Mouse (Mus musculus) midbrain, postnatal 0 days (tissue): Measurements from ENCODE around the gene Samsn1. TPM values are rescaled to one million over a fixed set of nuclear protein-coding genes. Genes with fewer than 3 reads are reported as not detected.

Experiments
- ATAC-seq: fragments of 200-750 bp; cut with Nextera tagmentation; 2 replicates; pipeline ENCODE4 v1.8.0; 2017; ENCODE audit warnings: moderate number of reproducible peaks, mild to moderate bottlenecking, moderate TSS enrichment, moderate library complexity; ENCODE audit not compliant: low FRiP score
- DNase-seq: peaks from one replicate; pipeline ENCODE4 v3.0.0-alpha.2; 2015; ENCODE audit warnings: low spot score
- H3K27ac ChIP-seq: fragments of 300-500 bp; sonication (generic); 2 replicates; pipeline ENCODE4 v1.5.1; 2014; ENCODE audit warnings: low read depth, mild to moderate bottlenecking, low read length, mixed read lengths
- H3K27me3 ChIP-seq: fragments of 300-500 bp; sonication (generic); 2 replicates; pipeline ENCODE4 v1.6.1; 2014; ENCODE audit warnings: low read length, control low read depth, mixed read lengths; ENCODE audit not compliant: insufficient read depth
- H3K36me3 ChIP-seq: fragments of 300-500 bp; sonication (generic); 2 replicates; pipeline ENCODE4 v1.6.1; 2014; ENCODE audit warnings: low read length, control low read depth, mixed read lengths; ENCODE audit not compliant: insufficient read depth
- H3K4me1 ChIP-seq: fragments of 300-500 bp; sonication (generic); 2 replicates; pipeline ENCODE4 v1.6.1; 2014; ENCODE audit warnings: mild to moderate bottlenecking, control low read depth, antibody characterized with exemption, low read length, mixed read lengths; ENCODE audit not compliant: insufficient read depth
- H3K4me2 ChIP-seq: fragments of 300-500 bp; sonication (generic); 2 replicates; pipeline ENCODE4 v1.6.1; 2014; ENCODE audit warnings: low read depth, mild to moderate bottlenecking, low read length, mixed read lengths; ENCODE audit not compliant: poor library complexity, severe bottlenecking
- H3K4me3 ChIP-seq: fragments of 300-500 bp; sonication (generic); 2 replicates; pipeline ENCODE4 v1.5.1; 2014; ENCODE audit warnings: low read depth, mild to moderate bottlenecking, low read length, moderate library complexity
- H3K9ac ChIP-seq: fragments of 300-500 bp; sonication (generic); replicated peaks from 2 replicates; pipeline ENCODE4 v1.6.1; 2014; ENCODE audit warnings: mild to moderate bottlenecking, low read length, moderate library complexity, mixed read lengths; ENCODE audit not compliant: poor library complexity, severe bottlenecking
- H3K9me3 ChIP-seq: fragments of 300-500 bp; sonication (generic); 2 replicates; pipeline ENCODE4 v1.6.1; 2016; ENCODE audit warnings: low read length, control low read depth
- CTCF ChIP-seq: IDR thresholded peaks from 2 replicates; pipeline ENCODE4 v1.5.1; 2016; ENCODE audit warnings: antibody characterized with exemption, mild to moderate bottlenecking
- WGBS: fragments of 180-500 bp; shearing (Covaris S2); extraction: QIAGEN DNeasy Blood & Tissue Kit; methylation state at CpG from one replicate; pipeline ENCODE4 v1.1.7; 2014; 5-methylcytosine and 5-hydroxymethylcytosine counted together
- polyA plus RNA-seq: library from polyadenylated mRNA; unstranded; fragments of >200 nt; fragmentation: Nextera tagmentation; extraction: Ambion mirVana; gene quantifications from 2 replicates; pipeline ENCODE4 v1.2.1, GENCODE M21; 2015
- total RNA-seq: library from RNA; depleted of rRNA; stranded (reverse); fragments of >200 nt; gene quantifications from 2 replicates; pipeline ENCODE4 v1.2.3, GENCODE M21; 2014

The Samsn1 gene
- total and polyA plus RNA-seq, 2 experiments from 2014 or later = 1.0 to 2.3 TPM

GRCm38 (mm10) chr16:75929536-75930221 lies 92.4 kb downstream of the Samsn1 start:
- TF ChIP-seq CTCF = no peak
- 56% methylated on average over 11 of the region's 11 CpGs for WGBS
- DNase-seq = peak; percentile 50
- H3K27ac ChIP-seq = no peak overlapping the region
- H3K4me2 ChIP-seq = no peak overlapping the region
- no peaks in the 10 kb centered on the region for H3K36me3 ChIP-seq
- ATAC-seq = no peak
- H3K27me3 ChIP-seq = no peaks in the 10 kb centered on the region
- H3K4me3 ChIP-seq = no peak overlapping the region
- no peaks in the 10 kb centered on the region for H3K9me3 ChIP-seq
- H3K9ac ChIP-seq = no peak overlapping the region
- H3K4me1 ChIP-seq = no peaks in the 10 kb centered on the region

DNA sequence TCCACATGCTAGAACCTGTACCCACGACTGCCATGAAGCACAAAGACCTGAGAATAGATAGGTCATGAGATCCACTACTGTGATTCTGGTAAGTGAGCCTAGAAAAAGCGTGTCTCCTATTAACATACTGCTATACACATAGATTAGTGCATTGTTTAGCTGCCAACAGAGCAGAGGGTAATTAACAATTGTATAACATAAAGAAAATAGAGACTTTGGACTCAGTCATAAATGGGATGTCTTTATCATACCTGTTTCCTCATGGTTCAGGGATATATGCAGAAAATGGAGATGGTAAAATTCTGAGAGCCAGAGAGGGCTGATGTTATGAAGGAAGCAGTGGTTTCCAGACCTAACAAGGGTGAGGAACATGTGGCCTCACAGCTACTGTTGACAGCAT lies 95.6 kb downstream of the Samsn1 start:
- H3K36me3 ChIP-seq = no peaks in the 10 kb centered on the region
- H3K9me3 ChIP-seq = no peaks in the 10 kb centered on the region
- H3K4me2 ChIP-seq = no peak overlapping the region
- no peak for TF ChIP-seq CTCF
- no peaks in the 10 kb centered on the region for H3K27me3 ChIP-seq
- no peak overlapping the region for H3K9ac ChIP-seq
- ATAC-seq = no peak
- no peak overlapping the region for H3K4me3 ChIP-seq
- no peak for DNase-seq
- 74% methylated on average over 2 of the region's 2 CpGs for WGBS
- H3K27ac ChIP-seq = no peak overlapping the region
- no peaks in the 10 kb centered on the region for H3K4me1 ChIP-seq

GRCm38 (mm10) chr16:75920870-75921269 lies 101.2 kb downstream of the Samsn1 start:
- TF ChIP-seq CTCF = no peak
- Histone ChIP-seq H3K4me3 (no peak overlapping the region), H3K4me1 (no peaks in the 10 kb centered on the region), H3K27ac (no peak overlapping the region), H3K9me3 (no peaks in the 10 kb centered on the region), H3K4me2 (no peak overlapping the region), H3K36me3 (no peaks in the 10 kb centered on the region), H3K27me3 (no peaks in the 10 kb centered on the region), H3K9ac (no peak overlapping the region)
- WGBS = 75% methylated on average over 4 of the region's 4 CpGs
- DNase-seq = no peak
- no peak for ATAC-seq

GRCm38 (mm10) chr16:75919298-75919697 lies 102.8 kb downstream of the Samsn1 start:
- no peak for ATAC-seq
- no peaks in the 10 kb centered on the region for H3K4me1 ChIP-seq
- 89% methylated on average over 4 of the region's 4 CpGs for WGBS
- TF ChIP-seq CTCF = no peak
- no peak overlapping the region for H3K9ac ChIP-seq
- no peak overlapping the region for H3K27ac ChIP-seq
- H3K36me3 ChIP-seq = no peaks in the 10 kb centered on the region
- H3K9me3 ChIP-seq = no peaks in the 10 kb centered on the region
- no peak for DNase-seq
- H3K4me2 ChIP-seq = no peak overlapping the region
- H3K27me3 ChIP-seq = no peaks in the 10 kb centered on the region
- H3K4me3 ChIP-seq = no peak overlapping the region

DNA sequence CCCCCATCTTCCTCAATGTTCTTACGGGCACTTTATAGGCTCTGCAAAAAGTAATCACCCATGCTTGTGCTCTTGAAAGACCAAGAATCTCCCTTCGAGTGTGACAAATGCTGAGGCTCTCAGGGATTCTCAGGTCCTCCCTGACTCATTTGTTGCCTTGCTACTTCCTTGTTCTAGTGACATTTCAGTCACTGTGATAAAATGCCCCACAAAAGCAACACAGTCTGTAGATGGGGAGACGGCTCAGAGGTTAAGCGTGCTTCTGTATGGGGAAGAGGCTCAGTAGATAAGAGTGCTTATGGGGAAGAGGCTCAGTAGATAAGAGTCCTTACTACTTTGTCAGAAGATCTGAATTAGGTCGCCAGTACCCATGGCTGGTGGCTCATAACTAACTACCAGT lies 104.4 kb downstream of the Samsn1 start:
- no peaks in the 10 kb centered on the region for H3K4me1 ChIP-seq
- ATAC-seq = no peak
- H3K4me2 ChIP-seq = no peak overlapping the region
- no peaks in the 10 kb centered on the region for H3K27me3 ChIP-seq
- no peak for DNase-seq
- no peak overlapping the region for H3K4me3 ChIP-seq
- H3K9me3 ChIP-seq = no peaks in the 10 kb centered on the region
- no peak for TF ChIP-seq CTCF
- H3K36me3 ChIP-seq = no peaks in the 10 kb centered on the region
- no peak overlapping the region for H3K9ac ChIP-seq
- no peak overlapping the region for H3K27ac ChIP-seq
- WGBS = 93% methylated on average over 5 of the region's 5 CpGs

GRCm38 (mm10) chr16:75912051-75912450 lies 110.0 kb downstream of the Samsn1 start:
- no peaks in the 10 kb centered on the region for H3K9me3 ChIP-seq
- H3K9ac ChIP-seq = no peak overlapping the region
- ATAC-seq = no peak
- H3K27ac ChIP-seq = no peak overlapping the region
- no peaks in the 10 kb centered on the region for H3K36me3 ChIP-seq
- TF ChIP-seq CTCF = no peak
- no peak for DNase-seq
- WGBS = 91% methylated on average over 5 of the region's 5 CpGs
- no peaks in the 10 kb centered on the region for H3K4me1 ChIP-seq
- no peak overlapping the region for H3K4me2 ChIP-seq
- H3K27me3 ChIP-seq = no peaks in the 10 kb centered on the region
- H3K4me3 ChIP-seq = no peak overlapping the region
